Mouse (Mus musculus) small intestine, adult 2 months (tissue): ENCODE measurements at regions not wholly inside any gene's neighbourhood (a gene's known extent, or its start where the extent isn't known, plus 50 kb on each side); places are given as distances from the start of the nearest gene placed in this dataset.

Experiments
- H3K27ac ChIP-seq: fragments of 200-500 bp; 2 replicates; pipeline ENCODE4 v1.5.1; 2012; ENCODE audit warnings: low read depth, low read length, control low read depth, inconsistent platforms; ENCODE audit not compliant: insufficient read depth
- H3K27me3 ChIP-seq: fragments of 200-500 bp; 2 replicates; pipeline ENCODE4 v1.6.1; 2012; ENCODE audit warnings: mild to moderate bottlenecking, moderate library complexity, low read length, inconsistent platforms; ENCODE audit not compliant: control insufficient read depth, insufficient read depth
- H3K36me3 ChIP-seq: fragments of 200-500 bp; 2 replicates; pipeline ENCODE4 v1.6.1; 2012; ENCODE audit warnings: mild to moderate bottlenecking, low read length, control low read depth, inconsistent platforms; ENCODE audit not compliant: control insufficient read depth, insufficient read depth
- H3K4me1 ChIP-seq: fragments of 200-500 bp; 2 replicates; pipeline ENCODE4 v1.6.1; 2012; ENCODE audit warnings: low read length, inconsistent platforms, mixed read lengths; ENCODE audit not compliant: control insufficient read depth, insufficient read depth, insufficient read length
- H3K4me3 ChIP-seq: fragments of 200-500 bp; 2 replicates; pipeline ENCODE4 v1.5.1; 2012; ENCODE audit warnings: low read depth, mild to moderate bottlenecking, control low read depth, inconsistent platforms, low read length, moderate library complexity
- CTCF ChIP-seq: fragments of 200-500 bp; IDR thresholded peaks from 2 replicates; pipeline ENCODE4 v1.5.1; 2012; ENCODE audit warnings: low read depth, mild to moderate bottlenecking, control low read depth, inconsistent platforms, low read length, moderate library complexity, mixed read lengths; ENCODE audit not compliant: insufficient replicate concordance, insufficient read length; ENCODE audit errors: extremely low read depth
- POLR2A ChIP-seq: fragments of 200-500 bp; IDR thresholded peaks from 2 replicates; pipeline ENCODE4 v1.6.1; 2012; ENCODE audit warnings: low read depth, mild to moderate bottlenecking, control low read depth, inconsistent platforms, low read length, moderate library complexity
- WGBS: fragments of 180-500 bp; shearing (Covaris S2); methylation state at CpG from one replicate; pipeline ENCODE4 v1.1.7; 2018; 5-methylcytosine and 5-hydroxymethylcytosine counted together

DNA sequence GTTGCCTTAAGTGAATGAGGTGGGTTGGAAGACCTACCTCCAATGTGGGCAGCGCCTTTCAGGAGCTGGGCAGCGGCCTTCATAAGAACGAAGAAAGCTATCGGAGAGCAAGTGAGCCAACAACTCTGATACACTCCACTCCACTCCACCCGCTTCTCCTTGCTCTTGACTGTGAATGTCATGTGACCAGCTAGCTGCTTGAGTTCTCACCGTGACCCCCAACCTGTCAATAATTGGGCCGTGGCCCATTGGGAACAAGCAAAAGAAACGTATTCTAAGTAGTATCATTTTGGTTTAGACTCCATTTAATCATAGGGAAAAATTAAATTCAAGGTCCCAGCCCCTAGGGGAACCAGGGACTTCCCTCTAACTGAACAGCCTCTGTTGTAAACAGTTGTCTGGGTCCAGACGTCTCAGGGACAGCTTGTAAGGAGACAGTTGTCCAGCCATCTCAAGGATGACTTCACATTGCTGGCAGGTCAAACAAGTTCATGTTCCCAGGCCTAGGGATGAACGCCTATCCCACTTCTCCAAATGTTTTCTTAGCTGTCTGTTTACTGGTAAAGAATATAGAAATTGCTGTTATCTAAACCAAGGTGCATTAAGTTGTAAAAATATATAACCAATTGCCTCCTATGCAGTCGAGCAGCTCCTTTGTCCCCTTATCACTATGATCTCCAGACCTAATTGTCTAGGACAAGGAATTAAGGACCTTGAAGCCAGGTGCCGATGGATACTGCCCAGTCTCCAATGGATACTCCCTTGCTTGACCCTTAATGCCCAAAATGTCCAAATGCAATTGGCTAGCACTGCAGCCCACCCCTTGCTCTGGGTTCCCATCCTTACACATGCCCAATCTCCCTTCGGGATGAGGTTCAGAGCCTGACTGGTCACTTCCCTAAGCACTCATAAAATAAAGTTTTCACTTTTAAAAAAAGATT lies 67.1 kb upstream of the Cpm start:
- WGBS = 72% methylated on average over 13 of the region's 13 CpGs
- Histone ChIP-seq H3K27ac (no peak overlapping the region), H3K4me3 (no peak overlapping the region), H3K27me3 (no peaks in the 10 kb centered on the region), H3K36me3 (no peaks in the 10 kb centered on the region), H3K4me1 (peaks cover 10% of the 10 kb centered on the region)
- TF ChIP-seq CTCF (no peak), POLR2A (no peak)

DNA sequence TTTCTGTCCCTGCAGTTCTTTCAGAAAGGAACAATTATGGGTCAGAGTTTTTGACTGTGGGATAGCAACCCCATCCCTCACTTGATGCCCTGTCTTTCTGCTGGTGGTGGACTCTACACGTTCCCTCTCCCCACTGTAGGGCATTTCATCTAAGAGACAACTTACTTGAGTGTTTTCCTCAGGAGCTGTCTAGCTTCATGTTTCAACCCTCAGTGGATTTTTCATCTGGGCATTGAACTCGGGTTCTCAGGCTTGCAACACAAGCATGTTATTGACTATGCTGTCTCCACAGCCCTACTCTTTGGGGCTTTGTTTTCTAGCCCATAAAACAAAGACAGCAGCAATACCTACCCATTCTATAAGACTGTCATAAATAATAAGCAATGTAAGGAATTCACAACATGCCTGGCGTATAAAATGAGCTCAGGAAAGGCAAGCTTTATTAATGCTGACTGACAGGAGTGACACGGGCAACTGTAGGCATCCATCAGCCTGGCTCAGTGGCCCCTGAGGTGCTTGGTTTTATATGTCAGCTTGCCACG lies 68.0 kb upstream of the Cpm start:
- no peaks in the 10 kb centered on the region for H3K27me3 ChIP-seq
- H3K27ac ChIP-seq = no peak overlapping the region
- WGBS = 91% methylated on average over 5 of the region's 5 CpGs
- H3K36me3 ChIP-seq = no peaks in the 10 kb centered on the region
- no peak overlapping the region for H3K4me3 ChIP-seq
- TF ChIP-seq CTCF (no peak), POLR2A (no peak)
- peaks cover 10% of the 10 kb centered on the region for H3K4me1 ChIP-seq

DNA sequence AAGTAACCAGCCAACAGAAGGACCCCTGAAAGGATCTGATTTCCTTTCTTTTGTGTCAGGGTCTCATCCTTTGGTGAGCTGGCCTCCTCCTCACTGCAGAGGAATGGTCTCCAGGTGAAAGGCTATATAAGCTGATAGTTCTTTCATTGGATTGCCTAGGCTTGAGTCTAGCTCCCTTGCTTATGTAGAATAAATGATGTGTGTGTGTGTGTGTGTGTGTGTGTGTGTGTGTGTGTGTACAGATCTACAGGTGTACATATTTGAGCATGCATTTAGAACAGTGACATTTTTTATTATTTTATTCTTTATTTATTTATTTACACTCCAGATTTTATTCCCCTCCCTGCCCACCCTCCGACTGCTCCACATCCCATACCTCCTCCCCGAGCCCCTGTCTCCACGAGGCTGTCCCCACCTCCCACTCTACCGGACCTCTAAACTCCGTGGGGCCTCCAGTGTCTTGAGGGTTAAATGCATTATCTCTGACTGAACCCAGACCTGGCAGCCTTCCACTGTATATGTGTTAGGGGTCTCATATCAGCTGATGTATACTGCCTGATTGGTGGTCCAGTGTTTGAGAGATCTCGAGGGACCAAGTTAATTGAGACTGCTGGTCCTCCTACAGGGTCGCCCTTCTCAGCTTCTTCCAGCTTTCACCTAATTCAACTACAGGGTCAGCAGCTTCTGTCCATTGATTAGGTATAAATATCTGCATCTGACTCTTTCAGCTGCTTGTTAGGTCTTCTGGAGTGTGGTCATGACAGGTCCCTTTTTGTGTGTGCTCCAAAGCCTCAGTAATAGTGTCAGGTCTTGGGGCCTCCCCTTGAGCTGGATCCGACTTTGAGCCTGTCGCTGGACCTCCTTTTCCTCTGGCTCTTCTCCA lies 68.7 kb upstream of the Cpm start:
- no peak overlapping the region for H3K4me3 ChIP-seq
- no peaks in the 10 kb centered on the region for H3K36me3 ChIP-seq
- peaks cover 10% of the 10 kb centered on the region for H3K4me1 ChIP-seq
- no peak overlapping the region for H3K27ac ChIP-seq
- WGBS = 88% methylated on average over 9 of the region's 9 CpGs
- TF ChIP-seq POLR2A (no peak), CTCF (no peak)
- no peaks in the 10 kb centered on the region for H3K27me3 ChIP-seq

DNA sequence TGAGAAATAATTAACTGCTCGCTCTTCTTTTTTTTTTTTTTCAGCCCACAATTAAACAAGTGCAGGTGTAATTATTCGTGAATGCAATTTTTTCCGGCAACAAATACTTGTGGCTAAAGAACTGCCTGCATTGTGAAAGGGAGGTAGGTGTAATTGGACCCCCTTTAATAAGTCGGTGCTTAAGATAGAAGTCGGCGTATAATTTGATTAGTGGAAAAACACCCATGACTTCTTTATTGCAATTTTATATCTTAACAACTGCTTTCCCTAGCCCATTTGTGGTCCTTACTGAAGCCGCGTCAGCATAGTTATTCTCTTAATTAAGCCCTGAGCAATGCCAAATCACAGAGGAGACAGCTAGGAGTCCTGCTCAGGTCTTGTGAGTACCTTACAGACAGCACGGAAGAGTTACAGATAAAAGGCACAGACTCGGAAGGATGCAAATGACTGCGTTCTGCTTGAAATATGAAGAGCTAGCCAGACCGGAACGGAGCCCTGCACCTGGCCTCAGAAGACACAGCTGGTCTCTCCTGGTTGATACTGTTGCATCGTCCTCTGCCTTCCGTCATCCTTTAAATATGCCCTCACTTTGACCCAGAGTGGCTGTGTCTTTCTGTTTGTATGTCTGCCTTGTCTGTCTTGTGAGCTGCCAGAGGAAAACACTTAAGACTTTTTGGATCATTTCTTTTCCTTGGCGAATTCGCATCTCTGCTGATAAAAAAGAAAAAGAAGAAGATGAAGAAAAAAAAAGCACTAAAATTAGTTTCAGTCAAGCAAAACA lies 69.5 kb upstream of the Cpm start:
- Histone ChIP-seq H3K27me3 (no peaks in the 10 kb centered on the region), H3K27ac (no peak overlapping the region), H3K36me3 (no peaks in the 10 kb centered on the region), H3K4me3 (no peak overlapping the region), H3K4me1 (peaks cover 10% of the 10 kb centered on the region)
- WGBS = 49% methylated on average over 17 of the region's 17 CpGs
- no peak for TF ChIP-seq POLR2A
- no peak for TF ChIP-seq CTCF

DNA sequence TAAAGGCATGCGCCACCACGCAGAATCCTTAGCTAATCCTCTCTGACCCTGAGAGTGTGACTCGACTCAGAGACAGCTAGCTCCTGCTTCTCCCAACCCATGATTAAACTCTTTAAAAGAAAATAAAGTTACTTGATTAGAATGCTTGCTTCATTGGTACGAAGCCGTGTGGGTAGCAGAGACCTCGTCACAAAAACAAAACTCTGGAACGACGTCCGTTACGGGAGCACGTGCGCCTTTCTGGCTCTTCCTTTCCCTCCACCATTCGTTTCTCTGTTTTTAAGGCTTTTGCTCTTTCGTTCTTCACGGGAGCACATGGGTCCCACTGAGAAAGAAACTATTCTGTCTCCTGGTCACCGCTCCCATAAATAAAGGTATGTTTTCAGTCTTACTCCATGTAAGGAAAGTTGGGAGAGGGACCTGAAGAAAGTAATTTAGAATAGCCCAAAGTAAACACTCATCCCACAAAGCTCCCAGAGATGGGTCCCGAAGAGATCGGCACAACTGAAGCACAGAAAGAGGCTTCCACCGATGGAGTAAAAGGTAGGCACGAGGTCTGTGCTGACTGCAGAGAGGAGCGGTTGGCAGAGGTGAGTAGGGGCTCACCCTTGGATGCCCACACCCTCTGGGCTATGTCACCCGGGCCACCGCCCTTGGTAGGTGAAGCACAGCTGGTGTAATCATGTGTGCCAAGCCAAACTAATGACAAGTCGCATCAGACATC lies 70.2 kb upstream of the Cpm start:
- 63% methylated on average over 24 of the region's 24 CpGs for whole genome bisulfite sequencing
- H3K27ac ChIP-seq = no peak overlapping the region
- no peaks in the 10 kb centered on the region for H3K27me3 ChIP-seq
- TF ChIP-seq CTCF = no peak
- no peak for TF ChIP-seq POLR2A
- peaks cover 10% of the 10 kb centered on the region for H3K4me1 ChIP-seq
- no peak overlapping the region for H3K4me3 ChIP-seq
- no peaks in the 10 kb centered on the region for H3K36me3 ChIP-seq

DNA sequence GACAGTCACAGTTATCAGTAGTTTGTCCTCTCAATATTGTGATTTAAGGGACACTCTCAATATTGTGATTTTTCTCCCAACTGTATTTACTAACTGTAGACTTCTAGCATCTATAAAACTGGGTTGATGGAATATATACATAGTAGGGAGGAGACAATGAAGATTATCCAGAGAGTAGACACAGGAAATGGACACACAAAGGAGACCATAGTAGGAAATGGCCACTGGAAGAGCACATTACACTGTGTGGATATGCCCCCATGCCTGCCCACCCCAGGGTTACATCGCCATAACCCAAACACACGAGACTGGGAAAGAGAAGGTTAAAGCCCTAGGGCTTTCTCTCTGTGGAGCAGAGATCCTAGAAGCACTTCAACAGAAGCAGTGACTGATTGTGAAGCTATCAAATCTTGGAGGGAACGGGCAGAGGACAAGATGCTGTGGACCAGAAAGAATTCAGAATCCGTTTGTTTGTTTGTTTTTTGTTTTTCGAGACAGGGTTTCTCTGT lies 71.0 kb upstream of the Cpm start:
- TF ChIP-seq POLR2A = no peak
- Histone ChIP-seq H3K27me3 (no peaks in the 10 kb centered on the region), H3K4me3 (no peak overlapping the region), H3K4me1 (peaks cover 10% of the 10 kb centered on the region), H3K36me3 (no peaks in the 10 kb centered on the region), H3K27ac (no peak overlapping the region)
- WGBS = 85% methylated on average over 5 of the region's 5 CpGs
